Mouse (Mus musculus): Measurements from ENCODE around the gene Defb26. TPM values are rescaled to one million over a fixed set of nuclear protein-coding genes. Genes with fewer than 3 reads are reported as not detected.

Defb26 gene
- polyA plus RNA-seq, 1 experiment from 2014 or later = not detected

Other genes starting within 250 kb of the Defb26 start
- 41.5 and 43.5 TPM in 2 replicates for gene Tbc1d20, start 217.9 kb downstream of the Defb26 start, polyA plus RNA-seq (2016; fragmentation: Nextera tagmentation; extraction: Ambion mirVana)
- gene Rbck1, start 179.0 kb downstream of the Defb26 start, polyA plus RNA-seq (2016; fragmentation: Nextera tagmentation; extraction: Ambion mirVana) = 91.5 and 91.9 TPM in 2 replicates
- gene Trib3, start 167.7 kb downstream of the Defb26 start, polyA plus RNA-seq (2016; fragmentation: Nextera tagmentation; extraction: Ambion mirVana) = 3.0 and 3.5 TPM in 2 replicates
- gene Nrsn2, start 135.1 kb downstream of the Defb26 start, polyA plus RNA-seq (2016; fragmentation: Nextera tagmentation; extraction: Ambion mirVana) = 14.4 and 15.0 TPM in 2 replicates
- 19.5 and 19.6 TPM in 2 replicates for gene Sox12, start 113.6 kb downstream of the Defb26 start, polyA plus RNA-seq (2016; fragmentation: Nextera tagmentation; extraction: Ambion mirVana)
- 50.7 and 54.5 TPM in 2 replicates for gene Zcchc3, start 96.7 kb downstream of the Defb26 start, polyA plus RNA-seq (2016; fragmentation: Nextera tagmentation; extraction: Ambion mirVana)
- gene 6820408C15Rik, start 96.1 kb downstream of the Defb26 start, polyA plus RNA-seq (2016; fragmentation: Nextera tagmentation; extraction: Ambion mirVana) = 2.0 and 3.6 TPM in 2 replicates
- gene Defb23, start 47.1 kb downstream of the Defb26 start, polyA plus RNA-seq (2016; fragmentation: Nextera tagmentation; extraction: Ambion mirVana) = not detected in 2 replicates
- not detected in 2 replicates for gene Defb20, start 34.6 kb downstream of the Defb26 start, polyA plus RNA-seq (2016; fragmentation: Nextera tagmentation; extraction: Ambion mirVana)
- not detected in 2 replicates for gene Defb22, start 21.6 kb downstream of the Defb26 start, polyA plus RNA-seq (2016; fragmentation: Nextera tagmentation; extraction: Ambion mirVana)
- not detected in 2 replicates for gene Defb28, start 6.6 kb upstream of the Defb26 start, polyA plus RNA-seq (2016; fragmentation: Nextera tagmentation; extraction: Ambion mirVana)
- gene Defb29, start 28.4 kb upstream of the Defb26 start, polyA plus RNA-seq (2016; fragmentation: Nextera tagmentation; extraction: Ambion mirVana) = not detected in 2 replicates
- not detected in 2 replicates for gene Gm17416, start 57.6 kb upstream of the Defb26 start, polyA plus RNA-seq (2016; fragmentation: Nextera tagmentation; extraction: Ambion mirVana)
- not detected in 2 replicates for gene Defb21, start 61.1 kb upstream of the Defb26 start, polyA plus RNA-seq (2016; fragmentation: Nextera tagmentation; extraction: Ambion mirVana)
- gene Defb19, start 68.6 kb upstream of the Defb26 start, polyA plus RNA-seq (2016; fragmentation: Nextera tagmentation; extraction: Ambion mirVana) = not detected in 2 replicates
- not detected in 2 replicates for gene Defb45, start 87.7 kb upstream of the Defb26 start, polyA plus RNA-seq (2016; fragmentation: Nextera tagmentation; extraction: Ambion mirVana)
- gene Defb36, start 92.6 kb upstream of the Defb26 start, polyA plus RNA-seq (2016; fragmentation: Nextera tagmentation; extraction: Ambion mirVana) = not detected in 2 replicates
- not detected in 2 replicates for gene Defb25, start 111.4 kb upstream of the Defb26 start, polyA plus RNA-seq (2016; fragmentation: Nextera tagmentation; extraction: Ambion mirVana)
- 0.72 and 0.82 TPM in 2 replicates for gene Rem1, start 115.3 kb upstream of the Defb26 start, polyA plus RNA-seq (2016; fragmentation: Nextera tagmentation; extraction: Ambion mirVana)
- gene H13, start 157.8 kb upstream of the Defb26 start, polyA plus RNA-seq (2016; fragmentation: Nextera tagmentation; extraction: Ambion mirVana) = 153 and 157 TPM in 2 replicates
- gene Mcts2, start 175.3 kb upstream of the Defb26 start, polyA plus RNA-seq (2016; fragmentation: Nextera tagmentation; extraction: Ambion mirVana) = 34.9 and 40.5 TPM in 2 replicates
- 157 and 159 TPM in 2 replicates for gene Id1, start 224.6 kb upstream of the Defb26 start, polyA plus RNA-seq (2016; fragmentation: Nextera tagmentation; extraction: Ambion mirVana)
- gene Cox4i2, start 242.5 kb upstream of the Defb26 start, polyA plus RNA-seq (2016; fragmentation: Nextera tagmentation; extraction: Ambion mirVana) = 5.0 and 5.3 TPM in 2 replicates